Mouse (Mus musculus) cerebellum, postnatal 4 days (tissue): ENCODE data around the gene Osbpl9.

Experiments
- DNase-seq, 2 experiments: peaks; one replicate each; pipeline ENCODE4 v3.0.0; 2022; ENCODE audit warnings: low spot score in 2 of 2, mixed read lengths in 1 of 2

Gene Osbpl9

DNA sequence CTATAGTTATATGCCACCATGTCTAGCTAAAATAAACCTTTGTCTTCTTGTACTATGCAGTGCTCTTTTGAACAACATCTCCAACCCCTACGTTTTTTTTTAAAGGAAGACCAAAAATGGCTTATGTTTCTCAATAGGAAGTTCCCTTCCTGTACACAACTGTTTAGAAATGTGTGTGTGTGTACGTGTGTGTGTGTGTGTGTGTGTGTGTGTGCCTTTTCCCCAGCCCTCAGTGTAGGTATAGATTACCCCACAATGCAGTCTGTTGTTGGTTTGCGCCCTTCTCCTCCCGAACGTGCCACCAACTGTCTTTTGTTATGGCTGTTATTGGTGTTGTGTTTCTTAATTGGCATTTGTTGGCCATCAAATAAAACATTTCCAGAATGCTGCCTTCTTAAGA is 5.5 kb upstream of the Osbpl9 start:
- DNase-seq, result no peak

DNA sequence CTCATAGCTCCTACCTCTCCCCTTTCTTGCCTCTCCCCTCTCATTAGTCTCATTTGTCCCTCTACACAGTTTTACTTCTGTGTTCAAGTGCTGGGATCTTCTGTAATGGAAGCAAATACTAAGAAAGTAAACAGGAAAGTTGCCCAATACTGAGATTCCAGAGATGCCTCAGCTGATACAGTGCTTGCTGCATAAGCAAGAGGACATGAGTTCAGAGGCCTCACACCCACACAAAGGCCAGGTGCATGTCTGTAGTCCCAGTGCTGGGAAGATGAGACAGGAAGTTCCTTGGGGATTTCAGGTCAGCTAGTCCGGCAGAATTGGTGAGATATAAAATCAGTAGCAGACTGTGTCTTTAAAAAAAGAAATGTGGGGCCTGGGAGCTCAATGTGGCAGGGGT is 2.3 kb upstream of the Osbpl9 start:
- DNase-seq, result no peak

GRCm38 (mm10) chr4:109203931-109204330 is 1.9 kb upstream of the Osbpl9 start:
- DNase-seq, result no peak

GRCm38 (mm10) chr4:109199069-109199468 is 3.0 kb downstream of the Osbpl9 start:
- no peak for DNase-seq

GRCm38 (mm10) chr4:109195900-109196629 is 6.0 kb downstream of the Osbpl9 start:
- DNase-seq, result no peak

DNA sequence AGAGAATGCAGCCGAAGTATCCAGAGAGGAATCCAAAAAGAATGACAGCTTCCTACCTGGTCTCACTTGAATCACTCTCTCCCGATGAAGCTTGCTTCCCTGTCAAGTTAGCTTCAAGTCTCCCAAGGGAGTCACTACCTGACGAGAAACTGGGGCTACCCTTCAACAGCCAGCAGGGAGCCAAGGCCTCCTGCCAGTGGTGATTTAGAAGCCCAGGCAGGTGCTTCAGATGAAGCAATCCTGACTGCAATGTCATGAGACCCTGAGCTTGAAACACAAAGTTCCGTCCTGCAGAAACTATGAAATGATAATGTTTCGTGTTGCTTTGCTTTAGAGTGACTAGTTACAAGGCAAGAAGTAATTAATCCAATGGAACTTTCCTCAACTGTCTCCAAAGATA is 8.2 kb downstream of the Osbpl9 start:
- no peak for DNase-seq

GRCm38 (mm10) chr4:109191598-109191997 is 10.5 kb downstream of the Osbpl9 start:
- DNase-seq, result no peak

DNA sequence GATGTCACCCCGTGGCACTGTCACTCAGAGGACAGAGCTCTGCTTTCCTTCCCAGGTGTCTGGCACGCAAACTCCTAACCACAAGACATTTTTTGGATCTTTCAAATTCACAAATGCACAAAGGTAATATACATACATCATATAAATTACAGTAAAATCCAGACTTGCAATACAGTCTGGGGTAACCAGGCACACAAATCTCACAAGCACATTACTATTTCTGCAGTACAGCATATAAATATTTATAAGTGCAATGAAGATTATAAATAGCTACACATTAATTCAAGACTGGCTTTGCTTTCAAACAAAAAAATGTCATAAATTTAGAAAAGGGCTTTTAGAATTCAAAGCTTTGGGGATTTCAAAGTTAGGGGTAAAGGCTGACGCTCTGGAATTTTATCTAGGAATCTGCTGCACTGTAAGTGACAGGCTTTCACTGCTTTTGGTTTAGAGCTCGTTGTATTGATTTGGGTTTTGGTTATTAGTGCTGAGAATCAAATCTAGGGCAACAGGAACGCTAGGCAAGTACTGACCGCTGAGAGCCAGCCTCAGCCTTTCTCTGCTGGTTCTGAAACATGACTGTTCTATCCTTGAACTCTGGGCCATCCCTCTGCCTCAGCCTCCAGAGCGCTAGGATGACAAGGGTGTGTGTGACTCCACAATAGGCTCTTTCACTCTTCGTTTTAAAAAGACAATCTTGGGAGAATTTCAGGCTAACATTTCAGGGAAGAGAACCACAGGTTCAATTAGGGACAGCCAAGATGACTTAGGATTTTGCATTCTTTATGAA is 16.3 kb downstream of the Osbpl9 start:
- no peak for DNase-seq

GRCm38 (mm10) chr4:109175677-109176076 is 26.4 kb downstream of the Osbpl9 start:
- DNase-seq, result no peak

- no peak for DNase-seq
These were observed 28.2 kb downstream of the Osbpl9 start for GRCm38 (mm10) chr4:109173775-109174440.

- no peak for DNase-seq
These were observed 28.7 kb downstream of the Osbpl9 start for GRCm38 (mm10) chr4:109173369-109173768.

DNA sequence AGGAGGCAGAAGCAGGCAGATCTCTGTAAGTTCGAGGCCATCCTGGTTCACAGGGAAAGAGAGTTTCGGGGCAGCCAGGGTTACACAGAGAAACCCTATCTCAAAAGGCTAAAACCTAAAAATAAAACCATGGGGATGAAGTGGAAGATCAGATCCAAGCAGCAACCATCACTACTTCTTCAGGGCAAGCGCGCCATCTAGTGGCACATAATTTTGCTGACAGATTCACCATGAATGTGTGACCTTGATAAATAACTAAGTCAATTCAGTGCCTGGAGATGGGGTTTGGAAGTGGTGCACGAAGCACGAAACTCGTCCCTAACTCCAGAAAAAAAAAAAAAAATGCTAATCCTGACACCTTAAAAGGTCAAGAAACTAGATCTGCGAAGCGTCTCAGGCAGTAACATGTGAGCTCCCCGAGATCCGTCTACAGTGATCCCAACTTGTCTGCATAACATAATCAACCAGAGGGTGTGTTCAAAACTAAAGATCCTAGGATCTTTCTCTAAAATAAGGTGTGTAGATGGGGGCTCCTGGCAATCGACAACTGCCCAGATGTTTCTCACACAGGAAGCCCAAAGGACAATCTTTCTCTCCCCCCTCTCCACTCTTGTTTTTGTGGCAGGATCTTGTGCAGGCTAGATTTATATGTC is 36.4 kb downstream of the Osbpl9 start:
- peak; percentile 78 to 83 for DNase-seq

- peak; percentile 17 to 27 for DNase-seq
These were observed 45.4 kb downstream of the Osbpl9 start for GRCm38 (mm10) chr4:109156481-109157261.

GRCm38 (mm10) chr4:109156073-109156472 is 46.0 kb downstream of the Osbpl9 start:
- no peak for DNase-seq

- DNase-seq, result no peak
These were observed 51.9 kb downstream of the Osbpl9 start for GRCm38 (mm10) chr4:109150214-109150613.

- no peak for DNase-seq
These were observed 52.7 kb downstream of the Osbpl9 start for GRCm38 (mm10) chr4:109149411-109149810.

DNA sequence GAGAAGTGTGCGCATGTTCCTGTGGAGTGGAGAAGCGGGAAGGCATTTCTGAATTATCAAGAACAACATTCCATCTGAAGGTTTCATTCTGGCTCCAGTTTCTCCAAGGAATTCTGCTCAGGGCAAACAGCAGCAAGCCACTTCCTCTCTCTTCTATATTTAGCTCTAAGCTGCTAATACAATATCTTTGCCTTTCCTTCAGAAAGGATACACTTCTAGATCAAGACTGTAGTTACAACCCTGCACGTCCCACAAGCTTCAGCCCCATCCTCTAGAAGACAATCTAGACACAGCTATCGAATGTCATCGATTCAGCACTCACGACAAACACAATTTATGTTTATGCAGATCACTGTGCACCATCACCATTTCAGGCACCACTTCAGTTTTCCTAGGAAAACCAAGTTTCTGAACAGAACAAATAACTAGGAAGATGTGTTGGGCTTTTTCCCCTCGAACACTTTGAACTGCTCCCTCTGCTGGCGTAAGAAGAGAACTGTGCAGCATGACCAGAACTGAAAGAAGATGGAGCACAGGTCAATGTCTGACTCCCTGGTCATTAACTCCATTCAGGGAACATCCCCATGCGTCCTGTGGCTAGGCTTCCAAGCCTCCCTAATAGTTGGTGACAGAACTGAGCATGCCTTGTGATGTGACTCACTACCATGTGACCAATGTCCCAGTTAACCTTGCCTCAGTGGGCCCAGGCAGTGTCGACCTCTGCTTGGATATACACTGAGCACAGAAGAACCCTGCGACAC is 54.6 kb downstream of the Osbpl9 start:
- peak in 1 of 2 experiments; percentile 26 for DNase-seq

- no peak for DNase-seq
These were observed 59.0 kb downstream of the Osbpl9 start for GRCm38 (mm10) chr4:109143091-109143490.

GRCm38 (mm10) chr4:109138551-109138950 is 63.5 kb downstream of the Osbpl9 start:
- DNase-seq, result no peak

GRCm38 (mm10) chr4:109136475-109137125 is 65.5 kb downstream of the Osbpl9 start:
- no peak for DNase-seq
